Mouse (Mus musculus): ENCODE measurements around the gene Cryzl2.

DNA sequence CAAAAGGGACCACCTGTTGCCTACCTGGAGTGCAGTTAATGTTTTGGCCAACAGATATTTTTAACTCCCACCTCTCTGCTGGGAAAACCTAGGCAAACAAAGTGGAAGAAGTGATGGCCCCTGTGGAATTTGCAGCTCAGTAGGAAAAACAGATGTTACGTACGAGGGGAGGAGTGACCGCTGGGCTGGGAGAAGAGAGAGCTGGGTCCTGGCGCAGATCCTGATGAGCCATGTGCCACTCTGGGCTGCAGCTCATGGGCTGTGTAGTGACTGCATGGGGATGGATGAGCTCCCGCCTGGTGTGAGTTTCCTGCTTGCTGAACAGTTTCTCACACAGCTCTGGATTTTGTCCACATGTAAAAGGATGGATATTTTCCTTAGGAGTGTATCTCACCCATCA lies 49.4 kb downstream of the Cryzl2 start:
- TF ChIP-seq CTCF (IDR thresholded peaks at IDR 0.05; ENCODE audit: control insufficient read depth, insufficient read depth, insufficient read length) (no peak), USF1 (IDR thresholded peaks at IDR 0.05; ENCODE audit: low read depth) (no peak), MYOD1 (IDR thresholded peaks at IDR 0.05; ENCODE audit: control insufficient read depth, insufficient read length, low read depth) (peak; percentile 21)

Data from C2C12 (cell line).